Mouse (Mus musculus) E14TG2a.4 (cell line): Measurements from ENCODE around the gene Ash1l.

Experiments used
- CTCF ChIP-seq: conservative IDR thresholded peaks from 2 replicates; pipeline ENCODE4 v1.5.1; 2014; ENCODE audit warnings: low read length
- POU5F1 ChIP-seq: IDR thresholded peaks from 2 replicates; pipeline ENCODE4 v1.6.1; 2014; ENCODE audit warnings: low read length, borderline replicate concordance

DNA sequence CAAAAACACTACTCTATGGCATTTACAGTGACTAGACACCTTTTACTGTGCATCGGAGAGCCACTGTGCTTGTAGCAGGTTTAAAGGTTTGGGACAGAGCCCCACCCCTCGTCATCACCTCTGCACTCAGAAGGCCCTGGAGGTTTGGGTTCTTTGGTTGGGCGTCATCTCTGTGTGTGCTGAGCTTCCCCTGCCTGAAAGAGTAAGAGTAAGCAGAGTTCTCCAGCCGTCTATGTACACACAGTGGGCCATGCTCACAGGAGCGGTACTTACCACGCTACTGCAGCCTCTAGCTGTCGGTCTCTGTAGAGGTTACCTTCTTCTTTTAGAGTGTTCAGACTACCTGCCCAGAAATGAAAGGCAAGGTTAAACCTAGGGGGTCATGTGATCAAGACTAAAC is 37.8 kb upstream of the Ash1l start:
- TF ChIP-seq CTCF, result no peak
- no peak for TF ChIP-seq POU5F1
